Mouse (Mus musculus) E14TG2a.4 (cell line): Measurements from ENCODE around the gene Atp6v1a.

Experiments
- H3K27me3 ChIP-seq: 2 replicates; pipeline ENCODE4 v1.6.1; 2014; ENCODE audit warnings: low read length, control low read depth; ENCODE audit not compliant: insufficient read depth
- H3K36me3 ChIP-seq: 2 replicates; pipeline ENCODE4 v1.6.1; 2014; ENCODE audit warnings: low read length, control low read depth; ENCODE audit not compliant: insufficient read depth
- H3K4me1 ChIP-seq: replicated peaks from 2 replicates; pipeline ENCODE4 v1.6.1; 2014; ENCODE audit warnings: low read depth, low read length, control low read depth
- H3K4me3 ChIP-seq: replicated peaks from 2 replicates; pipeline ENCODE4 v1.5.1; 2014; ENCODE audit warnings: mild to moderate bottlenecking, low read length
- H3K9me3 ChIP-seq: 2 replicates; pipeline ENCODE4 v1.6.1; 2014; ENCODE audit warnings: low read length, control low read depth
- CTCF ChIP-seq: conservative IDR thresholded peaks from 2 replicates; pipeline ENCODE4 v1.5.1; 2014; ENCODE audit warnings: low read length
- NANOG ChIP-seq: IDR thresholded peaks from 2 replicates; pipeline ENCODE4 v1.6.1; 2014; ENCODE audit warnings: borderline replicate concordance, low read length, mixed read lengths
- POU5F1 ChIP-seq: IDR thresholded peaks from 2 replicates; pipeline ENCODE4 v1.6.1; 2014; ENCODE audit warnings: low read length, borderline replicate concordance

Gene Atp6v1a

GRCm38 (mm10) chr16:44173966-44174530 is 34.5 kb upstream of the Atp6v1a start:
- no peaks in the 10 kb centered on the region for H3K36me3 ChIP-seq
- H3K9me3 ChIP-seq = no peaks in the 10 kb centered on the region
- TF ChIP-seq POU5F1 = no peak
- no peak for TF ChIP-seq CTCF
- no peak for TF ChIP-seq NANOG

GRCm38 (mm10) chr16:44173155-44173941 is 33.8 kb upstream of the Atp6v1a start, which contains the start of gene Usf3:
TSS of gene Usf3 (plus strand) at chr16:44173246.
- Histone ChIP-seq H3K4me3 (peak within 1 kb of the TSS; percentile 93), H3K36me3 (no peaks in the 10 kb centered on the region), H3K9me3 (no peaks in the 10 kb centered on the region), H3K4me1 (peaks cover 23% of the 10 kb centered on the region), H3K27me3 (no peaks in the 10 kb centered on the region; the same call in 1 of the 2 replicates)
- no peak for TF ChIP-seq NANOG
- TF ChIP-seq CTCF = no peak
- TF ChIP-seq POU5F1 = no peak

More at GRCm38 (mm10) chr16:44173966-44174530, 34.5 kb upstream of the Atp6v1a start:
- Histone ChIP-seq H3K4me1 (peaks cover 28% of the 10 kb centered on the region), H3K4me3 (peak overlapping the region; percentile 93), H3K27me3 (no peaks in the 10 kb centered on the region; the same call in 1 of the 2 replicates)

GRCm38 (mm10) chr16:44172297-44173154 is 33.0 kb upstream of the Atp6v1a start:
- TF ChIP-seq NANOG (no peak), POU5F1 (no peak), CTCF (peak; percentile 25; the same call in 1 of the 2 replicates)
- Histone ChIP-seq H3K36me3 (no peaks in the 10 kb centered on the region), H3K27me3 (no peaks in the 10 kb centered on the region; the same call in 1 of the 2 replicates), H3K4me3 (peak overlapping the region; percentile 84), H3K4me1 (peaks cover 23% of the 10 kb centered on the region), H3K9me3 (no peaks in the 10 kb centered on the region)

- no peaks in the 10 kb centered on the region for H3K36me3 ChIP-seq
- no peaks in the 10 kb centered on the region for H3K9me3 ChIP-seq
- H3K27me3 ChIP-seq = no peaks in the 10 kb centered on the region
- TF ChIP-seq CTCF = no peak
- no peak overlapping the region for H3K4me3 ChIP-seq
- H3K4me1 ChIP-seq = peaks cover 12% of the 10 kb centered on the region
Measured at GRCm38 (mm10) chr16:44168990-44169389, 29.5 kb upstream of the Atp6v1a start.

- Histone ChIP-seq H3K4me1 (no peaks in the 10 kb centered on the region), H3K27me3 (no peaks in the 10 kb centered on the region), H3K9me3 (no peaks in the 10 kb centered on the region), H3K4me3 (no peak overlapping the region), H3K36me3 (peaks cover 15% of the 10 kb centered on the region)
- no peak for TF ChIP-seq CTCF
- TF ChIP-seq POU5F1 = no peak
- no peak for TF ChIP-seq NANOG
Measured at GRCm38 (mm10) chr16:44165182-44165581, 25.7 kb upstream of the Atp6v1a start.

- Histone ChIP-seq H3K27me3 (no peaks in the 10 kb centered on the region), H3K4me3 (no peak overlapping the region), H3K36me3 (peaks cover 29% of the 10 kb centered on the region), H3K4me1 (no peaks in the 10 kb centered on the region), H3K9me3 (no peaks in the 10 kb centered on the region)
- no peak for TF ChIP-seq CTCF
- TF ChIP-seq NANOG = no peak
- TF ChIP-seq POU5F1 = no peak
Measured at GRCm38 (mm10) chr16:44163831-44164230, 24.3 kb upstream of the Atp6v1a start.

- no peak for TF ChIP-seq NANOG
- no peak for TF ChIP-seq CTCF
- TF ChIP-seq POU5F1 = no peak
- Histone ChIP-seq H3K36me3 (peaks cover 68% of the 10 kb centered on the region), H3K4me3 (no peak overlapping the region), H3K4me1 (no peaks in the 10 kb centered on the region; the same call in 1 of the 2 replicates), H3K9me3 (no peaks in the 10 kb centered on the region), H3K27me3 (no peaks in the 10 kb centered on the region)
Measured at GRCm38 (mm10) chr16:44159325-44159724, 19.8 kb upstream of the Atp6v1a start.

- Histone ChIP-seq H3K4me3 (no peak overlapping the region), H3K9me3 (no peaks in the 10 kb centered on the region), H3K27me3 (no peaks in the 10 kb centered on the region), H3K36me3 (peaks cover 62% of the 10 kb centered on the region), H3K4me1 (peaks cover 28% of the 10 kb centered on the region)
- TF ChIP-seq NANOG (no peak), CTCF (peak; percentile 40), POU5F1 (no peak)
Measured at GRCm38 (mm10) chr16:44154497-44155057, 15.1 kb upstream of the Atp6v1a start.
